Mouse (Mus musculus): ENCODE measurements around the gene Cacna1d. TPM values are rescaled to one million over a fixed set of nuclear protein-coding genes. Genes with fewer than 3 reads are reported as not detected.

Gene Cacna1d
- polyA plus RNA-seq, 1 experiment from 2014 or later: 3.0 TPM

DNA sequence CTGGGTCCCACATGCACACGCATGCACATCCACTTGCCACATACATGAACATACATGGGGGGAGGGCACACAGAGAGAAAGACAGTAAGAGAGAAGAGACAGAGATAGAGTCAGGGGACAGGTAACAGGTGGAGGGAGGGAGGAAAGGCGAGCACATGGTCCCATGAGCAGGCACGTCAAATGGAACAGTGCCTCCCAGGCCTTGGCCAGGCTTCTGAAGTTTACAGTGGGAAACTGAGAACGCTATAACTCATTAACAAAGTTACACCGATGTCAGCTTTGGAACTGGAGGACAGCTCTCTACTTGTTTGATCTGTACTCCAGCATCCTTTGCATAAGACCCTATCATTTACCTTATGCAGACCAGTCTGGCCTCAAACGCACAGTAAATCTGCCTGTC, 16.8 kb downstream of the Cacna1d start:
- DNase-seq (ENCODE audit: low spot score) (peak; percentile 28), ATAC-seq (replicated peaks; ENCODE audit: low FRiP score, low read depth) (no peak)
- WGBS: 51% methylated on average over 6 of the region's 6 CpGs
- no peaks in the 10 kb centered on the region for H3K27me3 ChIP-seq (ENCODE audit: insufficient read depth, low read length)
- no peaks in the 10 kb centered on the region for H3K9me3 ChIP-seq (replicated peaks; ENCODE audit: low read length)
- no peak for TF ChIP-seq CTCF (IDR thresholded peaks at IDR 0.05; ENCODE audit: low read depth)
- no peaks in the 10 kb centered on the region for H3K36me3 ChIP-seq (ENCODE audit: insufficient read depth, low read length)
- no peak overlapping the region for H3K4me2 ChIP-seq (ENCODE audit: low read length)
- H3K9ac ChIP-seq (ENCODE audit: low read depth, low read length): no peak overlapping the region
- no peak overlapping the region for H3K4me3 ChIP-seq (replicated peaks; ENCODE audit: low read depth, low read length)
- H3K4me1 ChIP-seq (replicated peaks; ENCODE audit: insufficient read depth, low read length): no peaks in the 10 kb centered on the region
- H3K27ac ChIP-seq: no peak overlapping the region

DNA sequence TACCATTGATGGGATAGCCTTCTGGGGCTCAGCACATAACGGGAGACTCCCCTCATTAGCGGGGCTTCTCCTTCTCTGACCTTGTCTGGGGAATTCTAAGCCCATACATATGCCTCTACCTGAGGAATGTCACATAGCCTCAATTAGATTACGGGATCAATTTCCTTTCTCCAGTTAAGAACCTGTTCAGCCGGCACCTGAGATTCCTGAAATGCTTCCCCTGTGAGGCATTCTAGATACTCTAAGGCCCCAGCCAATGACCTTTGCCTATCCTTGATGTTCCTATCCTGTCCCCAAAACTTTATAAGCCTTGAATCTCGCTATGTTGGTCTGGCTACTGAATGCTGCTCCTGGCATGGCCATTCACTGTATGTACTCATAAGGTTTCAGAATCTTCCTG, 17.6 kb downstream of the Cacna1d start:
- Histone ChIP-seq H3K4me3 (replicated peaks; ENCODE audit: low read depth, low read length) (no peak overlapping the region), H3K4me1 (replicated peaks; ENCODE audit: insufficient read depth, low read length) (no peaks in the 10 kb centered on the region), H3K9ac (ENCODE audit: low read depth, low read length) (no peak overlapping the region), H3K36me3 (ENCODE audit: insufficient read depth, low read length) (no peaks in the 10 kb centered on the region), H3K27me3 (ENCODE audit: insufficient read depth, low read length) (no peaks in the 10 kb centered on the region), H3K27ac (no peak overlapping the region), H3K9me3 (replicated peaks; ENCODE audit: low read length) (no peaks in the 10 kb centered on the region), H3K4me2 (ENCODE audit: low read length) (no peak overlapping the region)
- WGBS: 62% methylated on average over 5 of the region's 5 CpGs
- TF ChIP-seq CTCF (IDR thresholded peaks at IDR 0.05; ENCODE audit: low read depth): no peak
- DNase-seq (ENCODE audit: low spot score): no peak
- no peak for ATAC-seq (replicated peaks; ENCODE audit: low FRiP score, low read depth)

DNA sequence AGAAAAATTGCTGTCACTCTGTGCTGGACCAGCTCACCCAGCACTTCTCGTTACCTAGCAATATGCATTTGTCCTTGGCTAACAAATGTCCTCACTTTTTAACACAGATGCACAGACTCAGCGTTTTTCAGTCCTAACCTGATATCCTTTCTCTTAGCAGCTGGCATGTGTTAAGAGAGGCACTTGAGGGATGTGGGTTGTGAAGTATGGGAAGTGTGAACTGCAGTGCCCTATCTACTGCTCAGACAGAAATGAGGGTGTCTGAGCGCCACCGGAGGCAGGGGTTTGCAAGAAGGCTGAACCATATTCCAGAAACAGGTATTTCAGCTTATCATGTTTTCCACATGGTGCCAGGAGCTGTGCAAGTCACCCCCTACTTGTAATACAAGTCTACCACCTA, 27.9 kb downstream of the Cacna1d start:
- Histone ChIP-seq H3K9me3 (replicated peaks; ENCODE audit: low read length) (no peaks in the 10 kb centered on the region), H3K27ac (no peak overlapping the region), H3K4me1 (replicated peaks; ENCODE audit: insufficient read depth, low read length) (no peaks in the 10 kb centered on the region), H3K4me2 (ENCODE audit: low read length) (no peak overlapping the region), H3K9ac (ENCODE audit: low read depth, low read length) (no peak overlapping the region), H3K27me3 (ENCODE audit: insufficient read depth, low read length) (no peaks in the 10 kb centered on the region), H3K36me3 (ENCODE audit: insufficient read depth, low read length) (no peaks in the 10 kb centered on the region), H3K4me3 (replicated peaks; ENCODE audit: low read depth, low read length) (no peak overlapping the region)
- 63% methylated on average over 4 of the region's 4 CpGs for WGBS
- ATAC-seq (replicated peaks; ENCODE audit: low FRiP score, low read depth) (no peak), DNase-seq (ENCODE audit: low spot score) (no peak)
- TF ChIP-seq CTCF (IDR thresholded peaks at IDR 0.05; ENCODE audit: low read depth): no peak

DNA sequence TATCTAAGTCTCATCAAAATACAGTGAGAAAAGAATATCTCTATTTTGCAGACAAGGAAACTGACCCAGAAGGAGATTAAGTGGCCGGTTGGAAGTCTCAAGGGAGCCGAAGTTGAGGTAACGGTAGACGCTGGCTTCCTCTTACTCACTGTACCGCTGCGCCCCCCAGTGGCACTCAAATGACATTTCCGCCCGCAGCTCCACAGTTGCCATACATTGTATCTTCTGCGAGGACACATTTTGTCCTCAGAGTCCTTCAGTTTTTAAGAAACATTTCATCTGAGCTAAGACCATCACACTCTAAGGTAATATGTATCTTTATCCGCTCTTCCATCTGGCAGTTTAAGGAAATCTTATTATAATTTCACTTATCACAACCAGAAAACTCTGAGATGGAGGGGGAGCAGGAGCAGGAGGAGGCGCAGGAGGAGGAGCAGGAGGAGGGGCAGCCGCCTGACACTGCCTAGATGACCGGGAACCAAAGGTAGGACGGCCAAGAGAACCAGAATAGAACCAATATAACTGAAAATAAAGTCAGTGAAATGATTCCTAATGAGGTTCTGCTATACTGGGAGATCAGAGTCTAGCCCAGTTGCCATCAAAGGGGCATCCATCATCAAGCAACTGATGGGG, 31.2 kb downstream of the Cacna1d start:
- Histone ChIP-seq H3K9me3 (replicated peaks; ENCODE audit: low read length) (no peaks in the 10 kb centered on the region), H3K27ac (no peak overlapping the region), H3K4me2 (ENCODE audit: low read length) (peak overlapping the region; percentile 6; the same call in 1 of the 2 replicates), H3K36me3 (ENCODE audit: insufficient read depth, low read length) (no peaks in the 10 kb centered on the region), H3K4me3 (replicated peaks; ENCODE audit: low read depth, low read length) (no peak overlapping the region), H3K27me3 (ENCODE audit: insufficient read depth, low read length) (no peaks in the 10 kb centered on the region), H3K4me1 (replicated peaks; ENCODE audit: insufficient read depth, low read length) (no peaks in the 10 kb centered on the region), H3K9ac (ENCODE audit: low read depth, low read length) (no peak overlapping the region)
- DNase-seq (ENCODE audit: low spot score) (peak; percentile 92), ATAC-seq (replicated peaks; ENCODE audit: low FRiP score, low read depth) (no peak; the same call in 1 of the 2 replicates)
- TF ChIP-seq CTCF (IDR thresholded peaks at IDR 0.05; ENCODE audit: low read depth): peak; percentile 91
- 3% methylated on average over 14 of the region's 14 CpGs for WGBS

DNA sequence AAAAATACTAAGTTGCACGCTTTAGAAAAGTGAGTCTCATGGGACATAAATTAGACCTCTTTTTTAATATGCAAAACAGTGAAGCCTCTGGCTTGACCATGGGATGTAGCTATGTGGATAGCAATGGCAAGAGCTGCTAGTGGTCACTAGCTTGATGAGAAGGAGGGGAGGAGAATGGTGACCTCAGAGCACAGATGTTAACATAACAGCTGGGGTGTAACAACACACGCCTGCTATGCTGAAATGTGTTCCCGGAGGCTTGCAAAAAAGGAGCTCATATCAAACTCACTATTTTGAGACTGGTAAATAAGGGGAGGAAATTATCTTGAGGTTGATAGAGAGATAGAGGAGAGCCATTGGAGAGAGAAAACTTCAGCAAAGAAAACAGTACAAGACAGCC, 32.4 kb downstream of the Cacna1d start:
- no peak overlapping the region for H3K4me3 ChIP-seq (replicated peaks; ENCODE audit: low read depth, low read length)
- peak; percentile 45 for DNase-seq (ENCODE audit: low spot score)
- H3K9ac ChIP-seq (ENCODE audit: low read depth, low read length): no peak overlapping the region
- no peak for ATAC-seq (replicated peaks; ENCODE audit: low FRiP score, low read depth)
- no peaks in the 10 kb centered on the region for H3K4me1 ChIP-seq (replicated peaks; ENCODE audit: insufficient read depth, low read length)
- 56% methylated on average over 3 of the region's 3 CpGs for WGBS
- no peaks in the 10 kb centered on the region for H3K9me3 ChIP-seq (replicated peaks; ENCODE audit: low read length)
- no peaks in the 10 kb centered on the region for H3K36me3 ChIP-seq (ENCODE audit: insufficient read depth, low read length)
- H3K27ac ChIP-seq: no peak overlapping the region
- H3K4me2 ChIP-seq (ENCODE audit: low read length): no peak overlapping the region
- H3K27me3 ChIP-seq (ENCODE audit: insufficient read depth, low read length): no peaks in the 10 kb centered on the region
- no peak for TF ChIP-seq CTCF (IDR thresholded peaks at IDR 0.05; ENCODE audit: low read depth)

DNA sequence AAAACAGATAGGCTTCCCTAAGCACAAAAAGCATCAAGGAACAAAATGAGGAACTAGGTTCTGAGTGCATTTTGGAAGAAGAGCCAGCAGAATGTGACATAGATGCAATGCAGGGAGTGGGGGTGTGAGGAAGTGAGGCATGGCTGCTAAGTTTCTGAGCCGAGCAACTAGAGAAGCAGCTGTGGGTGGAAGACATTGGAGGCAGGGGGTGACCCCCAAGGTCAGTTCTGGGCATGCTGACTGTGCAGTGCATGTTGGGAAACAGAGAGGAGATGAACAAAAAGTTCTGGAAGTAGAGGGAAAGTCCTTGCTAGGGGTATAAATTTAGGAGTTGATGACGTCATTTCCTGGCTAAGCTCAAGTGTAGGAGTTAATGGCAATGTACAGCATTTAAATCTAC, 33.4 kb downstream of the Cacna1d start:
- peak; percentile 41 for DNase-seq (ENCODE audit: low spot score)
- Histone ChIP-seq H3K9ac (ENCODE audit: low read depth, low read length) (no peak overlapping the region), H3K9me3 (replicated peaks; ENCODE audit: low read length) (no peaks in the 10 kb centered on the region), H3K27me3 (ENCODE audit: insufficient read depth, low read length) (no peaks in the 10 kb centered on the region), H3K36me3 (ENCODE audit: insufficient read depth, low read length) (no peaks in the 10 kb centered on the region), H3K27ac (no peak overlapping the region), H3K4me2 (ENCODE audit: low read length) (no peak overlapping the region), H3K4me3 (replicated peaks; ENCODE audit: low read depth, low read length) (no peak overlapping the region), H3K4me1 (replicated peaks; ENCODE audit: insufficient read depth, low read length) (no peaks in the 10 kb centered on the region)
- no peak for ATAC-seq (replicated peaks; ENCODE audit: low FRiP score, low read depth)
- 9% methylated on average over 2 of the region's 2 CpGs for WGBS
- TF ChIP-seq CTCF (IDR thresholded peaks at IDR 0.05; ENCODE audit: low read depth): no peak

DNA sequence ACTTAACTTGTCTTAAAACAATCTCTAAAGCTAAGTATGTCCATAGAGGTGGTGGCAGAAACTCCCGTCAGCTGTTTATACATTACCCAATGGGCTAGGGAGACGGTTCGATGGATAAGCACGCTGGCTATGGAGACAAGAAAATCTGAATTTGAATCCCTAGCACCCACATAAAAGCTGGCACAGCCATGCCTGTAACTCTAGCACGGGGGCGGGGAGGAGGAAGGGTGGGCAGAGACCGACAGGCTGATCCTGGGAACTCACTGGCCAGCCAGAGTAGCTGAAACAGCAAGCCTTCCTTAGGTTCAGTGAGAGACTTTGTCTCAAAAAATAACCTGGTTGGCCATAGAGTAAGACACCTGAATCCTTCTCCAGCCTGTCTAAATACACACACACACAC, 33.8 kb downstream of the Cacna1d start:
- no peak for ATAC-seq (replicated peaks; ENCODE audit: low FRiP score, low read depth)
- no peaks in the 10 kb centered on the region for H3K4me1 ChIP-seq (replicated peaks; ENCODE audit: insufficient read depth, low read length)
- H3K36me3 ChIP-seq (ENCODE audit: insufficient read depth, low read length): no peaks in the 10 kb centered on the region
- H3K27ac ChIP-seq: no peak overlapping the region
- WGBS: 52% methylated on average over 7 of the region's 7 CpGs
- DNase-seq (ENCODE audit: low spot score): no peak
- no peak overlapping the region for H3K4me3 ChIP-seq (replicated peaks; ENCODE audit: low read depth, low read length)
- no peaks in the 10 kb centered on the region for H3K9me3 ChIP-seq (replicated peaks; ENCODE audit: low read length)
- no peak overlapping the region for H3K9ac ChIP-seq (ENCODE audit: low read depth, low read length)
- H3K27me3 ChIP-seq (ENCODE audit: insufficient read depth, low read length): no peaks in the 10 kb centered on the region
- H3K4me2 ChIP-seq (ENCODE audit: low read length): no peak overlapping the region
- TF ChIP-seq CTCF (IDR thresholded peaks at IDR 0.05; ENCODE audit: low read depth): no peak

All from kidney, postnatal 0 days (tissue).